ENCODE assay signal across 8 mouse cellular contexts in genomic region chr8:83566469-83567395, GRCm38 (mm10). TPM values are rescaled to one million over a fixed set of nuclear protein-coding genes. Genes with fewer than 3 reads are reported as not detected.
A peak's percentile ranks its signal among the peaks of the same experiment; 100 is the strongest.
DNase-seq lines count a peak whose midpoint lies in the region; ATAC-seq lines count a peak whose summit lies in the region.

Ndufb7 (plus strand) TSS chr8:83566671.

- 0 out of 2 replicates have a peak, but pooled peaks cover 4% of the 10 kb centered on the region for H3K4me1 ChIP-seq in forebrain, embryonic 11.5 days (replicated peaks; ENCODE audit: control insufficient read depth, insufficient read depth, low read length)
- H3K4me1 ChIP-seq in heart, embryonic 16.5 days (ENCODE audit: control insufficient read depth, insufficient read depth, low read length): peaks cover 15% of the 10 kb centered on the region
- peaks cover 73% of the 10 kb centered on the region for H3K4me1 ChIP-seq in liver, embryonic 15.5 days (replicated peaks)
- peaks cover 16% of the 10 kb centered on the region for H3K4me1 ChIP-seq in neural tube, embryonic 12.5 days

- peak within 1 kb of the TSS; percentile 58 for H3K9ac ChIP-seq in forebrain, embryonic 11.5 days (ENCODE audit: low read length)
- H3K9ac ChIP-seq in heart, embryonic 16.5 days (ENCODE audit: low read length): peak within 1 kb of the TSS; percentile 93
- peak within 1 kb of the TSS; percentile 87 for H3K9ac ChIP-seq in liver, embryonic 15.5 days
- peak within 1 kb of the TSS; percentile 77 for H3K9ac ChIP-seq in neural tube, embryonic 12.5 days

- peak within 1 kb of the TSS; percentile 76 for H3K4me3 ChIP-seq in forebrain, embryonic 11.5 days (ENCODE audit: low read depth, low read length)
- peak within 1 kb of the TSS; percentile 88 for H3K4me3 ChIP-seq in heart, embryonic 16.5 days (ENCODE audit: low read length)
- H3K4me3 ChIP-seq in liver, embryonic 15.5 days (replicated peaks): peak within 1 kb of the TSS; percentile 91
- H3K4me3 ChIP-seq in neural tube, embryonic 12.5 days: peak within 1 kb of the TSS; percentile 67

- no peaks in the 10 kb centered on the region for H3K9me3 ChIP-seq in forebrain, embryonic 11.5 days (ENCODE audit: control insufficient read depth, low read length)
- H3K9me3 ChIP-seq in heart, embryonic 16.5 days (replicated peaks; ENCODE audit: control insufficient read depth, low read length): no peaks in the 10 kb centered on the region
- H3K9me3 ChIP-seq in liver, embryonic 15.5 days (replicated peaks): no peaks in the 10 kb centered on the region
- H3K9me3 ChIP-seq in neural tube, embryonic 12.5 days: no peaks in the 10 kb centered on the region

- peak; percentile 89 for ATAC-seq in forebrain, embryonic 11.5 days (replicated peaks; ENCODE audit: low FRiP score)
- ATAC-seq in heart, embryonic 16.5 days (replicated peaks; ENCODE audit: extremely low read depth, insufficient read depth, low FRiP score): peak; percentile 87
- peak; percentile 84 for ATAC-seq in liver, embryonic 15.5 days (ENCODE audit: insufficient read depth)
- peak; percentile 89 for ATAC-seq in neural tube, embryonic 12.5 days (ENCODE audit: low FRiP score, low read depth)

- H3K36me3 ChIP-seq in forebrain, embryonic 11.5 days (ENCODE audit: control insufficient read depth, insufficient read depth, low read length): no peaks in the 10 kb centered on the region; the same call in 1 of the 2 replicates
- peaks cover 11% of the 10 kb centered on the region for H3K36me3 ChIP-seq in heart, embryonic 16.5 days (ENCODE audit: control insufficient read depth, insufficient read depth)
- peaks cover 24% of the 10 kb centered on the region for H3K36me3 ChIP-seq in liver, embryonic 15.5 days (replicated peaks)
- peaks cover 24% of the 10 kb centered on the region for H3K36me3 ChIP-seq in neural tube, embryonic 12.5 days

- peak; percentile 93 to 97 for DNase-seq in CD8-positive naive resting alpha-beta T cell, adult 2 months (ENCODE audit: low read depth in 2 of 2, low spot score in 2 of 2)
- peak; percentile 79 for DNase-seq in c-Kit-positive CD71-negative TER-119-negative erythroid progenitor cells, embryonic 14.5 days (ENCODE audit: low read depth)
- peak; percentile 96 for DNase-seq in forebrain, embryonic 11.5 days (ENCODE audit: low spot score)
- DNase-seq in kidney, postnatal 36 days: peak; percentile 96 to 98
- peak; percentile 87 for DNase-seq in telencephalon, adult 2 months (ENCODE audit: low read depth, low spot score)

- under 1% methylated on average over 48 of the region's 48 CpGs for WGBS in forebrain, embryonic 11.5 days
- under 1% methylated on average over 48 of the region's 48 CpGs for WGBS in heart, embryonic 16.5 days
- under 1% methylated on average over 48 of the region's 48 CpGs for WGBS in liver, embryonic 15.5 days (ENCODE audit: insufficient replicate concordance)
- 1% methylated on average over 48 of the region's 48 CpGs for WGBS in neural tube, embryonic 12.5 days

- H3K27ac ChIP-seq in forebrain, embryonic 11.5 days (ENCODE audit: low read depth, low read length): 0 out of 2 replicates have a peak within 1 kb of the TSS, but pooled peaks have one; percentile 18
- peak within 1 kb of the TSS; percentile 86 for H3K27ac ChIP-seq in heart, embryonic 16.5 days (ENCODE audit: low read length)
- H3K27ac ChIP-seq in liver, embryonic 15.5 days (replicated peaks): peak within 1 kb of the TSS; percentile 81
- H3K27ac ChIP-seq in neural tube, embryonic 12.5 days: peak within 1 kb of the TSS; percentile 42; the same call in 1 of the 2 replicates

- H3K4me2 ChIP-seq in forebrain, embryonic 11.5 days (ENCODE audit: low read depth, low read length, severe bottlenecking): peak within 1 kb of the TSS; percentile 76
- H3K4me2 ChIP-seq in heart, embryonic 16.5 days (ENCODE audit: low read depth, low read length): peak within 1 kb of the TSS; percentile 83
- H3K4me2 ChIP-seq in liver, embryonic 15.5 days: peak within 1 kb of the TSS; percentile 84
- peak within 1 kb of the TSS; percentile 87 for H3K4me2 ChIP-seq in neural tube, embryonic 12.5 days (replicated peaks)

- no peaks in the 10 kb centered on the region for H3K27me3 ChIP-seq in forebrain, embryonic 11.5 days (ENCODE audit: control insufficient read depth, insufficient read depth, low read length)
- H3K27me3 ChIP-seq in heart, embryonic 16.5 days (ENCODE audit: control insufficient read depth, insufficient read depth, low read length): no peaks in the 10 kb centered on the region
- H3K27me3 ChIP-seq in liver, embryonic 15.5 days: no peaks in the 10 kb centered on the region
- H3K27me3 ChIP-seq in neural tube, embryonic 12.5 days (replicated peaks): no peaks in the 10 kb centered on the region

RNA-seq across cellular contexts. Expression of gene Ndufb7, which starts in this region (rescaled TPM):
- polyA plus RNA-seq in forebrain, embryonic 11.5 days (2014; fragmentation: Nextera tagmentation; extraction: Ambion mirVana): 333 and 339 TPM in 2 replicates
- 612 and 678 TPM in 2 replicates for polyA plus RNA-seq in heart, embryonic 16.5 days (2015; fragmentation: Nextera tagmentation; extraction: Ambion mirVana)
- 231 and 237 TPM in 2 replicates for polyA plus RNA-seq in liver, embryonic 15.5 days (2015; fragmentation: Nextera tagmentation; extraction: Ambion mirVana)
- 343 and 361 TPM in 2 replicates for polyA plus RNA-seq in neural tube, embryonic 12.5 days (2016; fragmentation: Nextera tagmentation; extraction: Ambion mirVana)

Comparison
In these comparisons a context has a peak if more than half of its experiments do, and no peak if none do; other contexts are left out.
1. Peak in every context shown above with its lines: DNase-seq, ATAC-seq, H3K4me3 ChIP-seq and H3K27ac ChIP-seq.
2. H3K27ac ChIP-seq: peak in every context shown above with its lines; median percentile 86 in heart, embryonic 16.5 days; 81 in liver, embryonic 15.5 days; 42 in neural tube, embryonic 12.5 days; 18 in forebrain, embryonic 11.5 days.